Mouse (Mus musculus): Measurements from ENCODE around the gene 2010300C02Rik.
"Not testable (repeated sequence)": the region's sequence is repeated elsewhere in the genome, so short reads cannot be mapped to it uniquely, and the experiment has no call there.

2010300C02Rik gene

GRCm38 (mm10) chr1:37719761-37720640 lies at the start of gene 2010300C02Rik:
2010300C02Rik (minus strand) TSS chr1:37720085.
- DNase-seq = peak; percentile 81 to 87

- peak in 1 of 2 experiments; percentile 8 for DNase-seq
Observed at GRCm38 (mm10) chr1:37759407-37759806, 39.5 kb upstream of the 2010300C02Rik start.

- no peak for DNase-seq
Observed at GRCm38 (mm10) chr1:37744650-37745259, 24.9 kb upstream of the 2010300C02Rik start.

- DNase-seq = no peak
Observed at GRCm38 (mm10) chr1:37742602-37743270, 22.9 kb upstream of the 2010300C02Rik start.

DNA sequence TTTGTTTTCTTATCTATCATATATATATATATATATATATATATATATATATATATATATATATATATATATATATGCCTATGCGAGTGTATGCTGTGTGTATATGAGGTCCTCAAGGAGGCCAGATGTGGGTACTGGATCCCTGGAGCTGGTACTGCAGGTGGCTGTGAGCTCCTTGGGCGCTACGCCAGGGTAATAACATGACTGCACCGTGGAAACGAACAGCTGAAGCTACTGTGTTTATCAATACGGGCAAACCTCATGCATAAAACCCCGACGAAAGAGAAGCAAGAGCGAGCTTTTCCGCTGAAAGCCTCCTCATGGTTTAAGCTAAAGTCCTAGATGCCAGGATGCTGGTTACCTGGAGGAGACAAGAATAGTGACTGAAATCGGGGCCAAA lies 22.2 kb upstream of the 2010300C02Rik start:
- DNase-seq = no peak

DNA sequence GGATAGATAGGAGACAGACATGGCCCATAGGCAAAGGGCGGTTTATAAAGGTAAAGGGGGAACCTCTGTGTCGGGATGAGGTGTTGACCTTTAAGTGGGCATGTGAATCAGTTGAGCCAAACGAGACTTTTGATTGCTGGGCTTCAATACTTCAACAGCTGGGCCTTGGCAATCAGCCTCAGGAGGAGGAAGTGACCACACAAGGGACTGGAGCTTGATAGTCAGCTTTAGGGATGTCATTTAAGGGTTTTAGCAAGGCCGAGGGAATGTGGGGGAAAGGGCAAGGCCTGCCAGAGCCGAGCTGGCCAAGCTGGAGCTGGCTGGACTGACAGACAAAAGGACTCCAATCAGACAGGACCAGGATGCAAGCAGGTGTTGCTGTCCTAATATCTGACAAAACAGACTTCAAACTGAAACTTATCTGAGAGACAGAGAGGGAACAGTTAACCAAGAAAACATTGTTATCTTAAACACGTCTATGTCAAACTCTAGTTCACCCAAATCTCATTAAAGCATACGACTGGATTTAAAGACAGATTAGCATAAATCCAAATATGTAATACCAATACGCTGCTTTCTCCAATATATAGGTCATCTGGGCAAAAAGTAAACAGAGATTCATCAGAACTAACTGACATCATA lies 20.4 kb upstream of the 2010300C02Rik start:
- peak in 1 of 2 experiments; percentile 5 for DNase-seq

DNA sequence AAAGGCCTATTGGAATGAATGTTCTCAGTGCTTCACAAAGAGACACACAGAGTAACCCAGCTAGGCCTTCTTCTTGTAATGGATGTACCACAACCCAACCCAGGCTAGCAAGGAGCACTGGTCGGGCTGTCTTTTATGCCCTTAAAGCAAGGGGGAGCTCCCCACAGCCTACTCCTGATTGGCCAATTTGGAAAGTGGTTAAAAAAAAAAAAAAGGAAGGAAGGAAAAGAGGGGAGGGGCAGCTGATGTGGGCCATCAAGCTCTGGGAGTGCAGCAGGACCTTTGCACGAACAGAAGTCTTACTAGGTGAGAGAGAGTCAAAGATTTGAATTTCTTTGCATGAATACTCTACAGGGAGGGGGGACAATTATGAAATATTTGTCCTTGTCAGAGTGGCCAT lies 19.0 kb upstream of the 2010300C02Rik start:
- no peak for DNase-seq

- peak; percentile 18 to 20 for DNase-seq
Observed at GRCm38 (mm10) chr1:37737045-37737444, 17.2 kb upstream of the 2010300C02Rik start.

DNA sequence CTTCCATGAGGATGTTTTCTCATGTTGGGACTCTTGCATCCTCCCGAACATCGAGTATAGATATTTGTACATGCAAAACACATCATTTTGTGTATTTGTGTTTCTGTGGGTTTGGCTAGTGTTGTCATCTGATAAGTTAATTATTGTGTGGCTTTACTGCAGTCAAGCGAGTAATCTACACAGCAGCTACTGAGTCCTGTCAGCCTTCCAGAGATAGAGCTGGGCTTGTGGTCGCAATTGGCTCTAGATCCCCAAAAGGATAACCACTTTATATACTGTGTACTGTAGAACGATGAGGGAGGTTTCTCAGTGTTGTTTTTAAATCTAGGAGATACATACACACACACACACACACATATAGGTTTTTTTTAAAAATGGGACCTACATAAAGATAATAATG lies 16.0 kb upstream of the 2010300C02Rik start:
- no peak for DNase-seq

DNA sequence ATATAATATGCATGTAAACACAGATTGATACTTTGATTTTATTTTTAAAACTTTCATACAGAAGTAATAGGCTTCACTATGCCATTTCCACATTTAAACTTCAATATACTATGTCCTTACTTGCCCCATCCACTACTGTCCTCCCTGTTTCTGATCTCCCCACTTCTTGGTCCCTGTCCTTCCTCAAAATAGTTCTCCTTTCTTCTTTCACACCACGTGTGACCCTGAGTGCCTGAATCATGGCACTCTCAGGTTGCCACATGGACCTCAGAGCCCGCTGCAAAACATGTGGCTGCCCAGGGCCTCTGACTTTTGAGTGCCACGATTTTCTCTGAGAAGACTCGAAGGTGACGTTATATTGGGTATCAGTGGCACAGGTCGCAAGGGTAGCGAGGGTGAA lies 15.0 kb upstream of the 2010300C02Rik start:
- no peak for DNase-seq

DNA sequence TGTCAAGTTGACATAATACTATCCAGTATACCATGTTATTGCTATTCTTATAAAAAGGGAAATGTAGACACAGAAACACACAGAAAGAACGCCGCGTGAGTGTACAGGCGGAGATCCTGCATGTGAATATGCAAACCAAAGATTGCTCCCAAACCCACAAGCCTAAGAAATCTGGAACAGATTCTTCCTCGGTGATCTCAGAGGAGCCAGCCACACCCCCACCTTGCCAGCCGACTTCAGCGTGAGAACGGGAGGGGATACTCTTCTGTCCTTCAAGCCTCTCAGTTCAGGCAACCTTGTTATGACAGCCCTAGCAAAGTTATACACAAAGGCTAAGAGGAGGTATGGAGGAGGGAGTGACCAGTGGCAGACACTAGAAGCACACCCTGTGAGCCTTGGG lies 9.5 kb upstream of the 2010300C02Rik start:
- no peak for DNase-seq

- DNase-seq = no peak
Observed at GRCm38 (mm10) chr1:37728053-37728452, 8.2 kb upstream of the 2010300C02Rik start.

DNA sequence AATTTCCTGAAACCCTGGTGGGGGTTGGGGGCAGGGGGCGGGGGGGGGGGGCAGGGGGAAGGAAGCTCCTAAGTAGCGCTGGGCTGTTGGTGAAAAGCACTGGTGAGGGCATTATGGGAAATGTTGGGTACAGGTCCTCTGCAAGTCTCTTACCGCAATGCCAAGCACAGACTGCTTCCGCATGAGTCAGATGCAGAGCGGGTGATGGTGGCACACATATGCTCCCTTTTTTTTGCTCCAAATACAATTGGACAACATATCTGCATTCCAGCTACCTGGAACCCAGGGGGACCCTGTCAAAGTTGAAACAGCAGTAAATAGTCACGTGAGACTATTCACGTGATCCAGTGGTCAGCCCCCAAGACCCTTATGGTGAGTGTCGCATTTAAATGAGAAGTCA lies 7.3 kb upstream of the 2010300C02Rik start:
- no peak for DNase-seq

- DNase-seq = no peak
Observed at GRCm38 (mm10) chr1:37726426-37726825, 6.5 kb upstream of the 2010300C02Rik start.

- no peak for DNase-seq
Observed at GRCm38 (mm10) chr1:37725880-37726279, 6.0 kb upstream of the 2010300C02Rik start.

GRCm38 (mm10) chr1:37721092-37721491 lies 1.2 kb upstream of the 2010300C02Rik start:
- DNase-seq = no peak

DNA sequence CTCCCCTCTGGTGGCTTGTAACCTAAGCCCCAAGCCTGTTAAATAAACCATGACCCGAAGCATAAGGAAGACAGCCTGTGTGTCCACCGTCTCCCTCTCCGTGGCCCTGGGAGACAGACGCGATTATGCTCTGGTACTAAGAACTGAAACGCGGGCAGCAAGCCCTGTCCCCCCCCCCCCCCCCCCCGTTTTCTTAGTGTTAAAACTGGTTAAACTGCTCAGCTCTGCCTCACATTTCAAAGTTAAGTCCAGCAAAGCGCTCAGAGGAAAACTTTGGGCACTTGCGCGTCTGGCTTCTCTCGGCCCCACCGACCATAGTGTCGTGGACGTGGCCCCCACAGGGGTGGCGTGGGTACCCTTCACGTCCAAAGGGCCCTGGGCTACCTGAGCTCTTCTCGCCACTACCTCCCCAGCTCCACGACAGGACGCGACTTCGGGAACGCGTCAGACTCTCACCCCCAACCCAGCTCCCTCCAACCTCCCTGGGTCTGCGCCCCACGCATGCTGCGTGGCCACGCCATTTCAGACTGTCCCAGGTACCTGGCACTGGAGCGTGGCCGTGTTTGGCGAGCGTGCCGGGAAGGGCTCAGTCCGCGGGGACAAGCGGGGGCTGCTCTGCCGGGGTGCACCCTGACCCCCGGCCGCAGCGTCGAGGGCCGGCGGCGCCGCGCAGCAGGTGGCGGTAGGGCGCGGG lies 708 bp downstream of the 2010300C02Rik start:
- DNase-seq = no peak

DNA sequence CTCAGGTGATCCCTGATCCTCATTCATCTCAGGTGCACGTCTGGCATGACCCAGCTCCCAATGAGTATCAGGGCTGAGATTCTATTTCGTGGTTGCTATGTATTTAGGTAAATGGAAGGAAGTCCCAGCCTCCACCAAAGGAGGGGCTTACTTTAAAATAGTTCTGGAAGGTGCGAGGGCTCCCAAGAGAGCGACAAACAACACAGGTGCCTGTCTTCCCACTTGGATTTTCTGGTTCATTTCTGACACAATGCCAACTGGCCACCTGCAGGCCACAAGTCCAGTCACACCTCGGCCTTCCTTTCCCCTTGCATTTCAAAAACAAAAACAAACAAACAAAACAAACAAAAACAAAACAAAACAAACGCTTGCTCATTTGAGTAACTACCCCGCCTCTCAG lies 1.4 kb downstream of the 2010300C02Rik start:
- DNase-seq = no peak

- DNase-seq = no peak
Observed at GRCm38 (mm10) chr1:37717415-37718195, 2.3 kb downstream of the 2010300C02Rik start.

DNA sequence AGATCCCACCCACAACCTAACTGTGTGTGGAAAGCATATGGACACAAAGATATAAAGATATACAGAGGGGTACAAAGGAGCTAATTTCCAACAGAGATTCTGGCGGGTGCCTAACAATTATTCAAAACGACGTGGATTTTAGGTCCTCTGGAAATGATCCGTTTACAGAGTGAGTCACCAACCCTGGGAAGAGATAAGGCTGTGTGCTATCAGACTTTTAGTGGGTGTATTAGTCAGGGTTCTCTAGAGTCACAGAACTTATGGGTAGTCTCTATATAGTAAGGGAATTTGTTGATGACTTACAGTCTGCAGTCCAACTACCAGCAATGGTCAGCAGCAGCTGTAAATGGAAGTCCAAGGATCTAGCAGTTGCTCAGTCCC lies 7.5 kb downstream of the 2010300C02Rik start:
- DNase-seq = not testable (repeated sequence)

GRCm38 (mm10) chr1:37711596-37712356 lies 8.1 kb downstream of the 2010300C02Rik start:
- no peak for DNase-seq

All from kidney, postnatal 4 days (tissue).